Mouse (Mus musculus) testis, adult 2 months (tissue): ENCODE measurements around the gene Gfod1.

Experiments
- CTCF ChIP-seq: fragments of 200-500 bp; IDR thresholded peaks from 2 replicates; pipeline ENCODE4 v1.5.1; 2012; ENCODE audit warnings: low read depth, mild to moderate bottlenecking, inconsistent platforms, low read length, moderate library complexity; ENCODE audit not compliant: control insufficient read depth, insufficient read depth, insufficient replicate concordance
- POLR2A ChIP-seq: fragments of 200-500 bp; IDR thresholded peaks from 2 replicates; pipeline ENCODE4 v1.6.1; 2012; ENCODE audit warnings: low read depth, mild to moderate bottlenecking, inconsistent platforms, low read length, moderate library complexity; ENCODE audit not compliant: control insufficient read depth

- TF ChIP-seq CTCF: no peak
- TF ChIP-seq POLR2A: no peak
Observed at GRCm38 (mm10) chr13:43332591-43332990, 28.6 kb upstream of the Gfod1 start.
